Mouse (Mus musculus): ENCODE data around the gene Mast4. TPM values are rescaled to one million over a fixed set of nuclear protein-coding genes. Genes with fewer than 3 reads are reported as not detected.

Mast4 gene
- polyA plus RNA-seq (2012): 3.2 and 6.5 TPM in 2 replicates

DNA sequence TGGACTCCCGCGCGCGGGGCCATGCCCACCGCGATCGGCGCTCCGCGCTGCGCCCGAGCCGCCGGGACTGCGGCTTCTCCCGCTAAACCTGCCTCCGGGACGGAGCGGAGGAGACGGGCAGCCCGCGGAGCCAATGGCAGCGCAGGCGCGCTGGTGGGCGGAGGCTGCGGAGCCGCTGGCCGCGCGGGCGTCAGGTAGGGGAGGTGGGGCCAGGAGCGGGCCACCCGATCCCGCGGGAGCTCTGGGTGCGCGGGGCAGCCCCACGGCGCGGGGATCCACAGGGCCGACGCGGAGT is at the start of gene Mast4:
Gene Mast4, minus strand, starts transcription at position 106 of the 295 bp plus-strand sequence.

GRCm38 (mm10) chr13:102693341-102693801 is 640.9 kb downstream of the Mast4 start, which contains the start of gene Cd180:
Gene Cd180, plus strand, starts transcription at chr13:102693558.

